Mouse (Mus musculus): ENCODE results near the gene Bicdl2.

The Bicdl2 gene

DNA sequence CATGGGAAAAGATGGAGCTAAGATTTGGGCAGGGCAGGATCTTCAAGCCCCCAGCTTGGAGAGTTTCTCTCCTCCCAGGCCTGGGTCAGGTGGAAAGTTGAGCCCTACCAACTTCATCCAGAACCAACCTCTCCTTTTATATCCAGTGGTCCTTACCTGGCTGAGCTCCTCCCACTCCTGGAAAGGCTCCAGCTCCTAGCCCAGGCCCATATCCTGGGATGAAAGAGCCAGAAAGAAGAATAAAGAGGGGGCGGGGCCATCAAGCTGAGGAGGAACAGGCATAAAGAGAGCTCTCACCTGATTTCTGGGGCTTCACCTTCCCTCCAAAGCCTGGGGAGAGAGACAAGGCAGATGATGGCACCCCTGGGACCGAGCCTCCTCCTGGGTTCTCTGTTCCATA lies 56.7 kb downstream of the Bicdl2 start:
- DNase-seq (ENCODE audit: low read depth): no peak

Measured in NIH3T3 (cell line).